Mouse (Mus musculus) stomach, embryonic 14.5 days (tissue): ENCODE data around the gene Olfr1161. TPM values are rescaled to one million over a fixed set of nuclear protein-coding genes. Genes with fewer than 3 reads are reported as not detected.
"Not testable (repeated sequence)": the region's sequence is repeated elsewhere in the genome, so short reads cannot be mapped to it uniquely, and the experiment has no call there.

ENCODE experiments used
- ATAC-seq: fragments of 200-750 bp; cut with Nextera tagmentation; 2 replicates; pipeline ENCODE4 v1.8.0; 2017; ENCODE audit warnings: low read depth, moderate TSS enrichment; ENCODE audit not compliant: insufficient number of reproducible peaks, insufficient read depth, low FRiP score
- H3K27ac ChIP-seq: fragments of 300-500 bp; sonication (generic); 2 replicates; pipeline ENCODE4 v1.5.1; 2014; ENCODE audit warnings: mild to moderate bottlenecking, low read length, moderate library complexity, mixed read lengths
- H3K27me3 ChIP-seq: fragments of 300-500 bp; sonication (generic); 2 replicates; pipeline ENCODE4 v1.6.1; 2014; ENCODE audit warnings: low read length, control low read depth, mixed read lengths; ENCODE audit not compliant: control insufficient read depth, insufficient read depth
- H3K36me3 ChIP-seq: fragments of 300-500 bp; sonication (generic); 2 replicates; pipeline ENCODE4 v1.6.1; 2014; ENCODE audit warnings: mild to moderate bottlenecking, control low read depth, low read length, moderate library complexity, mixed read lengths; ENCODE audit not compliant: control insufficient read depth, insufficient read depth
- H3K4me1 ChIP-seq: fragments of 300-500 bp; sonication (generic); 2 replicates; pipeline ENCODE4 v1.6.1; 2014; ENCODE audit warnings: low read length, control low read depth, mixed read lengths; ENCODE audit not compliant: control insufficient read depth, insufficient read depth
- H3K4me2 ChIP-seq: fragments of 300-500 bp; sonication (generic); replicated peaks from 2 replicates; pipeline ENCODE4 v1.6.1; 2014; ENCODE audit warnings: low read depth, low read length, control low read depth
- H3K4me3 ChIP-seq: fragments of 300-500 bp; sonication (generic); 2 replicates; pipeline ENCODE4 v1.5.1; 2014; ENCODE audit warnings: low read depth, low read length, control low read depth
- H3K9ac ChIP-seq: fragments of 300-500 bp; sonication (generic); replicated peaks from 2 replicates; pipeline ENCODE4 v1.6.1; 2014; ENCODE audit warnings: low read depth, mild to moderate bottlenecking, control low read depth, low read length, moderate library complexity, mixed read lengths
- H3K9me3 ChIP-seq: fragments of 300-500 bp; sonication (generic); 2 replicates; pipeline ENCODE4 v1.6.1; 2016; ENCODE audit warnings: low read depth, low read length, control low read depth; ENCODE audit not compliant: control insufficient read depth
- WGBS: fragments of 180-500 bp; shearing (Covaris S2); extraction: QIAGEN DNeasy Blood & Tissue Kit; methylation state at CpG from one replicate; pipeline ENCODE4 v1.1.7; 2014; 5-methylcytosine and 5-hydroxymethylcytosine counted together
- polyA plus RNA-seq: library from polyadenylated mRNA; unstranded; fragments of >200 nt; fragmentation: Nextera tagmentation; extraction: Ambion mirVana; gene quantifications from 2 replicates; pipeline ENCODE4 v1.2.1, GENCODE M21; 2014

Olfr1161 gene
- polyA plus RNA-seq: not detected in 2 replicates

GRCm38 (mm10) chr2:88022474-88022873 is at the start of gene Olfr1161:
Gene Olfr1161, plus strand, starts transcription at chr2:88022774.
- not testable (repeated sequence) for H3K9ac ChIP-seq, H3K27ac ChIP-seq, H3K9me3 ChIP-seq, H3K4me3 ChIP-seq, H3K36me3 ChIP-seq, ATAC-seq, H3K4me1 ChIP-seq, H3K27me3 ChIP-seq, H3K4me2 ChIP-seq
- 65% methylated on average over 1 of the region's 1 CpGs for WGBS

GRCm38 (mm10) chr2:87974563-87974962 is 48.0 kb upstream of the Olfr1161 start, which contains the start of gene Olfr74:
Gene Olfr74, minus strand, starts transcription at chr2:87974663.
- H3K27me3 ChIP-seq: no peaks in the 10 kb centered on the region
- H3K4me2 ChIP-seq: no peak within 1 kb of the TSS
- H3K27ac ChIP-seq: no peak within 1 kb of the TSS
- no peaks in the 10 kb centered on the region for H3K36me3 ChIP-seq
- H3K9me3 ChIP-seq: no peaks in the 10 kb centered on the region
- H3K4me1 ChIP-seq: no peaks in the 10 kb centered on the region
- ATAC-seq: no peak
- H3K4me3 ChIP-seq: no peak within 1 kb of the TSS
- H3K9ac ChIP-seq: no peak within 1 kb of the TSS
- 71% methylated on average over 3 of the region's 3 CpGs for WGBS

GRCm38 (mm10) chr2:87989813-87990212 is 32.8 kb upstream of the Olfr1161 start, which contains the start of gene Olfr1158:
Gene Olfr1158, plus strand, starts transcription at chr2:87990113.
- H3K4me2 ChIP-seq: no peak within 1 kb of the TSS
- no peaks in the 10 kb centered on the region for H3K9me3 ChIP-seq
- H3K4me3 ChIP-seq: no peak within 1 kb of the TSS
- no peaks in the 10 kb centered on the region for H3K27me3 ChIP-seq
- no peak within 1 kb of the TSS for H3K27ac ChIP-seq
- ATAC-seq: no peak
- H3K36me3 ChIP-seq: no peaks in the 10 kb centered on the region
- no peak within 1 kb of the TSS for H3K9ac ChIP-seq
- H3K4me1 ChIP-seq: no peaks in the 10 kb centered on the region

GRCm38 (mm10) chr2:88007515-88008318 is 14.9 kb upstream of the Olfr1161 start, which contains the start of gene Olfr1160:
Gene Olfr1160, minus strand, starts transcription at chr2:88008268.
- Histone ChIP-seq H3K27ac (no peak within 1 kb of the TSS), H3K9ac (no peak within 1 kb of the TSS), H3K4me3 (no peak within 1 kb of the TSS), H3K36me3 (no peaks in the 10 kb centered on the region), H3K4me1 (no peaks in the 10 kb centered on the region), H3K4me2 (no peak within 1 kb of the TSS), H3K9me3 (no peaks in the 10 kb centered on the region), H3K27me3 (no peaks in the 10 kb centered on the region)
- peak; percentile 84 for ATAC-seq

- no peaks in the 10 kb centered on the region for H3K4me1 ChIP-seq
- H3K9ac ChIP-seq: no peak within 1 kb of the TSS
- H3K4me3 ChIP-seq: no peak within 1 kb of the TSS
- H3K9me3 ChIP-seq: no peaks in the 10 kb centered on the region
- no peak within 1 kb of the TSS for H3K4me2 ChIP-seq
- H3K27me3 ChIP-seq: no peaks in the 10 kb centered on the region
- no peak for ATAC-seq
- H3K36me3 ChIP-seq: no peaks in the 10 kb centered on the region
- no peak within 1 kb of the TSS for H3K27ac ChIP-seq
Observed at GRCm38 (mm10) chr2:88037599-88037998, 15.0 kb downstream of the Olfr1161 start, which contains the start of gene Olfr73. Gene Olfr73, minus strand, starts transcription at chr2:88037699.

GRCm38 (mm10) chr2:88051029-88051428 is 28.5 kb downstream of the Olfr1161 start, which contains the start of gene Olfr1162:
Gene Olfr1162, minus strand, starts transcription at chr2:88051129.
- Histone ChIP-seq H3K27me3 (no peaks in the 10 kb centered on the region), H3K9me3 (no peaks in the 10 kb centered on the region), H3K36me3 (no peaks in the 10 kb centered on the region), H3K9ac (no peak within 1 kb of the TSS), H3K4me2 (no peak within 1 kb of the TSS), H3K4me3 (no peak within 1 kb of the TSS), H3K4me1 (no peaks in the 10 kb centered on the region), H3K27ac (no peak within 1 kb of the TSS)
- ATAC-seq: no peak
- 87% methylated on average over 1 of the region's 1 CpGs for WGBS

GRCm38 (mm10) chr2:88063587-88063986 is 41.0 kb downstream of the Olfr1161 start:
- H3K27ac ChIP-seq: no peak overlapping the region
- no peaks in the 10 kb centered on the region for H3K9me3 ChIP-seq
- 86% methylated on average over 2 of the region's 2 CpGs for WGBS
- no peak for ATAC-seq
- no peak overlapping the region for H3K4me2 ChIP-seq
- H3K4me1 ChIP-seq: no peaks in the 10 kb centered on the region
- no peak overlapping the region for H3K9ac ChIP-seq
- no peaks in the 10 kb centered on the region for H3K27me3 ChIP-seq
- no peaks in the 10 kb centered on the region for H3K36me3 ChIP-seq
- no peak overlapping the region for H3K4me3 ChIP-seq

- ATAC-seq: no peak
- no peaks in the 10 kb centered on the region for H3K27me3 ChIP-seq
- H3K9ac ChIP-seq: no peak within 1 kb of the TSS
- no peaks in the 10 kb centered on the region for H3K4me1 ChIP-seq
- H3K4me3 ChIP-seq: no peak within 1 kb of the TSS
- H3K4me2 ChIP-seq: no peak within 1 kb of the TSS
- H3K27ac ChIP-seq: no peak within 1 kb of the TSS
- H3K36me3 ChIP-seq: no peaks in the 10 kb centered on the region
- H3K9me3 ChIP-seq: no peaks in the 10 kb centered on the region
Observed at GRCm38 (mm10) chr2:88071730-88072129, 49.2 kb downstream of the Olfr1161 start, which contains the start of gene Olfr1163. Gene Olfr1163, minus strand, starts transcription at chr2:88071830.
